Mouse (Mus musculus): ENCODE results near the gene Trpc4ap. TPM values are rescaled to one million over a fixed set of nuclear protein-coding genes. Genes with fewer than 3 reads are reported as not detected.

Trpc4ap gene
- polyA plus RNA-seq, 1 experiment from 2014 or later = 99.3 TPM

GRCm38 (mm10) chr2:155636881-155637280 is 55.3 kb downstream of the Trpc4ap start:
- Histone ChIP-seq H3K4me1 (ENCODE audit: control insufficient read depth, insufficient read depth, low read length) (peaks cover 8% of the 10 kb centered on the region), H3K4me3 (ENCODE audit: low read length) (no peak overlapping the region), H3K9ac (ENCODE audit: low read depth, low read length) (no peak overlapping the region), H3K27ac (ENCODE audit: low read length) (no peak overlapping the region), H3K4me2 (ENCODE audit: low read depth, low read length) (no peak overlapping the region), H3K27me3 (replicated peaks; ENCODE audit: control insufficient read depth, insufficient read depth, low read length) (0 out of 2 replicates have a peak, but pooled peaks cover 3% of the 10 kb centered on the region), H3K9me3 (ENCODE audit: control insufficient read depth, low read length) (no peaks in the 10 kb centered on the region), H3K36me3 (ENCODE audit: control insufficient read depth, insufficient read depth, low read length) (peaks cover 37% of the 10 kb centered on the region)
- ATAC-seq = no peak

GRCm38 (mm10) chr2:155635961-155636360 is 56.2 kb downstream of the Trpc4ap start:
- Histone ChIP-seq H3K4me3 (ENCODE audit: low read length) (no peak overlapping the region), H3K9ac (ENCODE audit: low read depth, low read length) (no peak overlapping the region), H3K27ac (ENCODE audit: low read length) (no peak overlapping the region), H3K27me3 (replicated peaks; ENCODE audit: control insufficient read depth, insufficient read depth, low read length) (0 out of 2 replicates have a peak, but pooled peaks cover 3% of the 10 kb centered on the region), H3K36me3 (ENCODE audit: control insufficient read depth, insufficient read depth, low read length) (peaks cover 32% of the 10 kb centered on the region), H3K9me3 (ENCODE audit: control insufficient read depth, low read length) (no peaks in the 10 kb centered on the region), H3K4me2 (ENCODE audit: low read depth, low read length) (no peak overlapping the region), H3K4me1 (ENCODE audit: control insufficient read depth, insufficient read depth, low read length) (peaks cover 2% of the 10 kb centered on the region)
- no peak for ATAC-seq
- 98% methylated on average over 8 of the region's 8 CpGs for WGBS

DNA sequence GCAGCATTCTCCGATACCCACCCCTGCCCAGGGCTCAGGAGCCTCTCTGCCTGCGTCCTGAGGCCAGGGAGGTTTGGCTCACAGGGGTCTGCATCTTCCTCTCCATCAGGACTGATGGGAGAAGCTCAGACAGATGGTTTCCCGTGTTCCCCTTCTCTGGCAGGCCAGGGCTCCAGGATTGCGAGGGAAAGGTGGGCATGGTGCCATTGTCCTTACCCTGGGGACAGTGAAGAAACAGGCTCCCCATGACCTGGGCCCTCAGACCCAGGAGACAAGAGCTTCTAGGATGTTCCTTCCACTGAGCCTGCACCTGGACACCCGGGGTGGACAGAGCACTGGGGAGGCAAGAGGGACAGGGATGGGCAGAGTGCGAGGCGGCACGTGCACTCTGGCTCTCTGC is 57.6 kb downstream of the Trpc4ap start:
- Histone ChIP-seq H3K27ac (ENCODE audit: low read length) (no peak overlapping the region), H3K4me2 (ENCODE audit: low read depth, low read length) (no peak overlapping the region), H3K9ac (ENCODE audit: low read depth, low read length) (no peak overlapping the region), H3K27me3 (replicated peaks; ENCODE audit: control insufficient read depth, insufficient read depth, low read length) (peaks cover 3% of the 10 kb centered on the region; the same call in 1 of the 2 replicates), H3K4me1 (ENCODE audit: control insufficient read depth, insufficient read depth, low read length) (peaks cover 3% of the 10 kb centered on the region), H3K4me3 (ENCODE audit: low read length) (no peak overlapping the region), H3K36me3 (ENCODE audit: control insufficient read depth, insufficient read depth, low read length) (peaks cover 30% of the 10 kb centered on the region), H3K9me3 (ENCODE audit: control insufficient read depth, low read length) (no peaks in the 10 kb centered on the region)
- WGBS = 92% methylated on average over 8 of the region's 8 CpGs
- ATAC-seq = no peak

- 92% methylated on average over 9 of the region's 9 CpGs for WGBS
- Histone ChIP-seq H3K27ac (ENCODE audit: low read length) (no peak overlapping the region), H3K36me3 (ENCODE audit: control insufficient read depth, insufficient read depth, low read length) (peaks cover 27% of the 10 kb centered on the region), H3K4me2 (ENCODE audit: low read depth, low read length) (no peak overlapping the region), H3K4me3 (ENCODE audit: low read length) (no peak overlapping the region), H3K9me3 (ENCODE audit: control insufficient read depth, low read length) (no peaks in the 10 kb centered on the region), H3K9ac (ENCODE audit: low read depth, low read length) (no peak overlapping the region), H3K27me3 (replicated peaks; ENCODE audit: control insufficient read depth, insufficient read depth, low read length) (peaks cover 5% of the 10 kb centered on the region; the same call in 1 of the 2 replicates), H3K4me1 (ENCODE audit: control insufficient read depth, insufficient read depth, low read length) (peaks cover 9% of the 10 kb centered on the region)
- no peak for ATAC-seq
Measured at GRCm38 (mm10) chr2:155633731-155634130, 58.5 kb downstream of the Trpc4ap start.

GRCm38 (mm10) chr2:155633121-155633520 is 59.1 kb downstream of the Trpc4ap start:
- H3K27me3 ChIP-seq (replicated peaks; ENCODE audit: control insufficient read depth, insufficient read depth, low read length) = peaks cover 5% of the 10 kb centered on the region; the same call in 1 of the 2 replicates
- WGBS = 62% methylated on average over 19 of the region's 19 CpGs
- no peak for ATAC-seq

GRCm38 (mm10) chr2:155632138-155632936 is 59.8 kb downstream of the Trpc4ap start:
- Histone ChIP-seq H3K27me3 (replicated peaks; ENCODE audit: control insufficient read depth, insufficient read depth, low read length) (peaks cover 9% of the 10 kb centered on the region; the same call in 1 of the 2 replicates), H3K4me2 (ENCODE audit: low read depth, low read length) (no peak overlapping the region), H3K9ac (ENCODE audit: low read depth, low read length) (0 out of 2 replicates have a peak overlapping the region, but pooled peaks have one; percentile 5), H3K9me3 (ENCODE audit: control insufficient read depth, low read length) (no peaks in the 10 kb centered on the region), H3K36me3 (ENCODE audit: control insufficient read depth, insufficient read depth, low read length) (peaks cover 20% of the 10 kb centered on the region), H3K27ac (ENCODE audit: low read length) (no peak overlapping the region), H3K4me3 (ENCODE audit: low read length) (no peak overlapping the region), H3K4me1 (ENCODE audit: control insufficient read depth, insufficient read depth, low read length) (peaks cover 9% of the 10 kb centered on the region)
- ATAC-seq = no peak
- WGBS = 74% methylated on average over 30 of the region's 30 CpGs

More at GRCm38 (mm10) chr2:155633121-155633520, 59.1 kb downstream of the Trpc4ap start:
- H3K36me3 ChIP-seq (ENCODE audit: control insufficient read depth, insufficient read depth, low read length) = peaks cover 27% of the 10 kb centered on the region
- no peaks in the 10 kb centered on the region for H3K9me3 ChIP-seq (ENCODE audit: control insufficient read depth, low read length)
- no peak overlapping the region for H3K27ac ChIP-seq (ENCODE audit: low read length)
- H3K4me1 ChIP-seq (ENCODE audit: control insufficient read depth, insufficient read depth, low read length) = peaks cover 9% of the 10 kb centered on the region
- no peak overlapping the region for H3K9ac ChIP-seq (ENCODE audit: low read depth, low read length)
- no peak overlapping the region for H3K4me2 ChIP-seq (ENCODE audit: low read depth, low read length)
- H3K4me3 ChIP-seq (ENCODE audit: low read length) = no peak overlapping the region

DNA sequence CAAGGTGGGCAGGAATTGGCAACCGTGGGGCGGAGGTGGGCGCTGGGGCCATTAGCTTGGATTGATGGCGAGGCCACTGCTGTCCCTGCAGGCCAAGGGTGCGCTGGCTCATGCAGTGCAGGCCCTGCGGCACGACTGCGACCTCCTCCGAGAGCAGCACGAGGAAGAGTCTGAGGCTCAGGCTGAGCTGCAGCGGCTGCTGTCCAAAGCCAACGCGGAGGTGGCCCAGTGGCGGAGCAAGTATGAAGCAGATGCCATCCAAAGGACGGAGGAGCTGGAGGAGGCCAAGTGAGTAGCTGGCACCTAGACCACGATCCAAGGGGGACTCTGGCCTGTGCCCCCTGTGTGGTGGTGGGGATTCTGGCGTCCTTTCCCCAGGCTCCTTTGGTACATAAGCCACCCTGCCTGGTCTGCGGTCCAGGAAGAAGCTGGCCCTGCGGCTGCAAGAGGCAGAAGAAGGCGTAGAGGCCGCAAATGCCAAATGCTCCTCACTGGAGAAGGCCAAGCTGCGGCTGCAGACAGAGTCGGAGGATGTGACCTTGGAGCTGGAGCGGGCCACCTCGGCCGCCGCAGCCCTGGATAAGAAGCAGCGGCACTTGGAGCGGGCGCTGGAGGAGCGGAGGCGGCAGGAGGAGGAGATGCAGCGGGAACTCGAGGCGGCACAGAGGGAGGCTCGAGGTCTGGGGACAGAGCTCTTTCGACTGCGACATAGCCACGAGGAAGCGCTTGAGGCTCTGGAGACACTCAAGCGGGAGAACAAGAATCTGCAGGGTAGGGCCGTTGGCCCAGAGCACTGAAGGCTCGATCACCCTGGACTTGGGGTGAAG is 61.4 kb downstream of the Trpc4ap start:
- H3K9me3 ChIP-seq (ENCODE audit: control insufficient read depth, low read length) = no peaks in the 10 kb centered on the region
- no peak overlapping the region for H3K27ac ChIP-seq (ENCODE audit: low read length)
- ATAC-seq = no peak
- no peak overlapping the region for H3K4me2 ChIP-seq (ENCODE audit: low read depth, low read length)
- peaks cover 12% of the 10 kb centered on the region for H3K4me1 ChIP-seq (ENCODE audit: control insufficient read depth, insufficient read depth, low read length)
- peaks cover 18% of the 10 kb centered on the region for H3K36me3 ChIP-seq (ENCODE audit: control insufficient read depth, insufficient read depth, low read length)
- H3K9ac ChIP-seq (ENCODE audit: low read depth, low read length) = no peak overlapping the region
- peaks cover 9% of the 10 kb centered on the region; the same call in 1 of the 2 replicates for H3K27me3 ChIP-seq (replicated peaks; ENCODE audit: control insufficient read depth, insufficient read depth, low read length)
- no peak overlapping the region for H3K4me3 ChIP-seq (ENCODE audit: low read length)
- WGBS = 48% methylated on average over 43 of the region's 43 CpGs

- ATAC-seq = no peak
- Histone ChIP-seq H3K27me3 (replicated peaks; ENCODE audit: control insufficient read depth, insufficient read depth, low read length) (peaks cover 9% of the 10 kb centered on the region; the same call in 1 of the 2 replicates), H3K4me3 (ENCODE audit: low read length) (no peak overlapping the region), H3K4me2 (ENCODE audit: low read depth, low read length) (no peak overlapping the region), H3K9me3 (ENCODE audit: control insufficient read depth, low read length) (no peaks in the 10 kb centered on the region), H3K27ac (ENCODE audit: low read length) (no peak overlapping the region), H3K9ac (ENCODE audit: low read depth, low read length) (no peak overlapping the region), H3K4me1 (ENCODE audit: control insufficient read depth, insufficient read depth, low read length) (peaks cover 12% of the 10 kb centered on the region), H3K36me3 (ENCODE audit: control insufficient read depth, insufficient read depth, low read length) (peaks cover 18% of the 10 kb centered on the region)
- 62% methylated on average over 20 of the region's 20 CpGs for WGBS
Measured at GRCm38 (mm10) chr2:155630153-155630552, 62.0 kb downstream of the Trpc4ap start.

DNA sequence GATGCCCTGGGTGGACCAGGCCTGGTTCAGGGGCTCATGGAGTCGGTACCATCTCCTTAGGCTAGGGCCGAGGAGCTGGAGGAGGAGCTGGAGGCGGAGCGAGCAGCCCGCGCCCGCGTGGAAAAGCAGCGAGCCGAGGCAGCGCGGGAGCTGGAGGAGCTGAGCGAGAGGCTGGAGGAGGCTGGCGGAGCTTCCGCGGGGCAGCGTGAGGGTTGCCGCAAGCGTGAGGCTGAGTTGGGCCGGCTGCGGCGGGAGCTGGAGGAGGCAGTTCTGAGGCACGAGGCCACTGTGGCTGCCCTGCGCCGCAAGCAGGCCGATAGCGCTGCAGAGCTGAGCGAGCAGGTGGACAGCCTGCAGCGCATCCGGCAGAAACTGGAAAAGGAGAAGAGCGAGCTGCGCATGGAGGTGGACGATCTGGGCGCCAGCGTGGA is 62.9 kb downstream of the Trpc4ap start:
- Histone ChIP-seq H3K27me3 (replicated peaks; ENCODE audit: control insufficient read depth, insufficient read depth, low read length) (peaks cover 9% of the 10 kb centered on the region; the same call in 1 of the 2 replicates), H3K36me3 (ENCODE audit: control insufficient read depth, insufficient read depth, low read length) (peaks cover 10% of the 10 kb centered on the region), H3K4me1 (ENCODE audit: control insufficient read depth, insufficient read depth, low read length) (peaks cover 12% of the 10 kb centered on the region), H3K4me3 (ENCODE audit: low read length) (peak overlapping the region; percentile 44), H3K9me3 (ENCODE audit: control insufficient read depth, low read length) (no peaks in the 10 kb centered on the region), H3K4me2 (ENCODE audit: low read depth, low read length) (peak overlapping the region; percentile 90), H3K27ac (ENCODE audit: low read length) (no peak overlapping the region), H3K9ac (ENCODE audit: low read depth, low read length) (peak overlapping the region; percentile 64)
- WGBS = 1% methylated on average over 35 of the region's 35 CpGs
- peak; percentile 45 for ATAC-seq
